Mouse (Mus musculus): ENCODE results near the gene Asah2. TPM values are rescaled to one million over a fixed set of nuclear protein-coding genes. Genes with fewer than 3 reads are reported as not detected.

The Asah2 gene
- polyA plus RNA-seq, 1 experiment: 0.01 TPM

GRCm38 (mm10) chr19:31963147-31963546 lies 144.9 kb downstream of the Asah2 start:
- Histone ChIP-seq H3K36me3 (ENCODE audit: control insufficient read depth) (no peaks in the 10 kb centered on the region), H3K4me1 (ENCODE audit: control insufficient read depth) (no peaks in the 10 kb centered on the region), H3K9me3 (ENCODE audit: control insufficient read depth, low read length) (no peaks in the 10 kb centered on the region), H3K4me3 (replicated peaks) (no peak overlapping the region), H3K27me3 (ENCODE audit: control insufficient read depth) (no peaks in the 10 kb centered on the region)
- no peak for TF ChIP-seq TAL1 (IDR thresholded peaks at IDR 0.05; ENCODE audit: low read length)
- TF ChIP-seq GATA1 (IDR thresholded peaks at IDR 0.05; ENCODE audit: low read length): no peak

- no peak overlapping the region for H3K4me3 ChIP-seq (replicated peaks)
- TF ChIP-seq GATA1 (IDR thresholded peaks at IDR 0.05; ENCODE audit: low read length) (no peak), TAL1 (IDR thresholded peaks at IDR 0.05; ENCODE audit: low read length) (no peak)
- no peaks in the 10 kb centered on the region for H3K27me3 ChIP-seq (ENCODE audit: control insufficient read depth)
- H3K4me1 ChIP-seq (ENCODE audit: control insufficient read depth): no peaks in the 10 kb centered on the region
- H3K9me3 ChIP-seq (ENCODE audit: control insufficient read depth, low read length): no peaks in the 10 kb centered on the region
- no peaks in the 10 kb centered on the region for H3K36me3 ChIP-seq (ENCODE audit: control insufficient read depth)
These were observed 147.6 kb downstream of the Asah2 start for GRCm38 (mm10) chr19:31960434-31960833.

GRCm38 (mm10) chr19:31956359-31956758 lies 151.7 kb downstream of the Asah2 start:
- H3K4me3 ChIP-seq (replicated peaks): no peak overlapping the region
- TF ChIP-seq TAL1 (IDR thresholded peaks at IDR 0.05; ENCODE audit: low read length) (no peak), GATA1 (IDR thresholded peaks at IDR 0.05; ENCODE audit: low read length) (no peak)
- no peaks in the 10 kb centered on the region for H3K9me3 ChIP-seq (ENCODE audit: control insufficient read depth, low read length)
- no peaks in the 10 kb centered on the region for H3K4me1 ChIP-seq (ENCODE audit: control insufficient read depth)
- no peaks in the 10 kb centered on the region for H3K27me3 ChIP-seq (ENCODE audit: control insufficient read depth)
- H3K36me3 ChIP-seq (ENCODE audit: control insufficient read depth): no peaks in the 10 kb centered on the region

- H3K27me3 ChIP-seq (ENCODE audit: control insufficient read depth): no peaks in the 10 kb centered on the region
- H3K36me3 ChIP-seq (ENCODE audit: control insufficient read depth): no peaks in the 10 kb centered on the region
- no peak overlapping the region for H3K4me3 ChIP-seq (replicated peaks)
- no peaks in the 10 kb centered on the region for H3K4me1 ChIP-seq (ENCODE audit: control insufficient read depth)
- H3K9me3 ChIP-seq (ENCODE audit: control insufficient read depth, low read length): no peaks in the 10 kb centered on the region
- TF ChIP-seq GATA1 (IDR thresholded peaks at IDR 0.05; ENCODE audit: low read length): no peak
- no peak for TF ChIP-seq TAL1 (IDR thresholded peaks at IDR 0.05; ENCODE audit: low read length)
These were observed 153.3 kb downstream of the Asah2 start for GRCm38 (mm10) chr19:31954696-31955095.

GRCm38 (mm10) chr19:31954267-31954666 lies 153.7 kb downstream of the Asah2 start:
- H3K36me3 ChIP-seq (ENCODE audit: control insufficient read depth): no peaks in the 10 kb centered on the region
- TF ChIP-seq TAL1 (IDR thresholded peaks at IDR 0.05; ENCODE audit: low read length): no peak
- TF ChIP-seq GATA1 (IDR thresholded peaks at IDR 0.05; ENCODE audit: low read length): no peak
- H3K4me3 ChIP-seq (replicated peaks): no peak overlapping the region
- no peaks in the 10 kb centered on the region for H3K9me3 ChIP-seq (ENCODE audit: control insufficient read depth, low read length)
- H3K4me1 ChIP-seq (ENCODE audit: control insufficient read depth): no peaks in the 10 kb centered on the region
- H3K27me3 ChIP-seq (ENCODE audit: control insufficient read depth): no peaks in the 10 kb centered on the region

- no peak for TF ChIP-seq TAL1 (IDR thresholded peaks at IDR 0.05; ENCODE audit: low read length)
- TF ChIP-seq GATA1 (IDR thresholded peaks at IDR 0.05; ENCODE audit: low read length): no peak
- H3K36me3 ChIP-seq (ENCODE audit: control insufficient read depth): no peaks in the 10 kb centered on the region
- no peak overlapping the region for H3K4me3 ChIP-seq (replicated peaks)
- H3K27me3 ChIP-seq (ENCODE audit: control insufficient read depth): no peaks in the 10 kb centered on the region
- no peaks in the 10 kb centered on the region for H3K9me3 ChIP-seq (ENCODE audit: control insufficient read depth, low read length)
- no peaks in the 10 kb centered on the region for H3K4me1 ChIP-seq (ENCODE audit: control insufficient read depth)
These were observed 154.2 kb downstream of the Asah2 start for GRCm38 (mm10) chr19:31953799-31954198.

GRCm38 (mm10) chr19:31950793-31951489 lies 157.1 kb downstream of the Asah2 start:
- H3K9me3 ChIP-seq (ENCODE audit: control insufficient read depth, low read length): no peaks in the 10 kb centered on the region
- no peak overlapping the region for H3K4me3 ChIP-seq (replicated peaks)
- no peaks in the 10 kb centered on the region for H3K27me3 ChIP-seq (ENCODE audit: control insufficient read depth)
- H3K36me3 ChIP-seq (ENCODE audit: control insufficient read depth): no peaks in the 10 kb centered on the region; the same call in 1 of the 2 replicates
- TF ChIP-seq TAL1 (IDR thresholded peaks at IDR 0.05; ENCODE audit: low read length): no peak
- no peak for TF ChIP-seq GATA1 (IDR thresholded peaks at IDR 0.05; ENCODE audit: low read length)
- no peaks in the 10 kb centered on the region for H3K4me1 ChIP-seq (ENCODE audit: control insufficient read depth)

Other genes with a start within 250 kb of the Asah2 start
- gene A1cf, start 239.4 kb downstream of the Asah2 start, polyA plus RNA-seq (2012): not detected in 2 replicates

Data from erythroblast, embryonic 14.5 days (primary cell).